Mouse (Mus musculus): ENCODE measurements at regions not wholly inside any gene's neighbourhood (a gene's known extent, or its start where the extent isn't known, plus 50 kb on each side); places are given as distances from the start of the nearest gene placed in this dataset.
"Not testable (repeated sequence)": the region's sequence is repeated elsewhere in the genome, so short reads cannot be mapped to it uniquely, and the experiment has no call there.

GRCm38 (mm10) chr14:52801705-52802104, 306.2 kb upstream of the Olfr1507 start:
- WGBS (ENCODE audit: insufficient replicate concordance) = 59% methylated on average over 2 of the region's 2 CpGs
- H3K9ac ChIP-seq (ENCODE audit: low read depth, low read length); H3K27me3 ChIP-seq (ENCODE audit: control insufficient read depth, insufficient read depth, low read depth, low read length); H3K4me2 ChIP-seq (ENCODE audit: low read depth, low read length); H3K9me3 ChIP-seq (replicated peaks; ENCODE audit: control insufficient read depth, low read length); H3K4me1 ChIP-seq (ENCODE audit: control insufficient read depth, low read depth, low read length); H3K4me3 ChIP-seq (ENCODE audit: low read depth, low read length); ATAC-seq (ENCODE audit: low read depth); H3K36me3 ChIP-seq (ENCODE audit: control insufficient read depth, insufficient read depth); H3K27ac ChIP-seq (ENCODE audit: low read length): not testable (repeated sequence)

- WGBS (ENCODE audit: insufficient replicate concordance) = 80% methylated on average over 5 of the region's 9 CpGs
- H3K27ac ChIP-seq (ENCODE audit: low read length); H3K9me3 ChIP-seq (replicated peaks; ENCODE audit: control insufficient read depth, low read length); H3K9ac ChIP-seq (ENCODE audit: low read depth, low read length); H3K4me1 ChIP-seq (ENCODE audit: control insufficient read depth, low read depth, low read length); H3K27me3 ChIP-seq (ENCODE audit: control insufficient read depth, insufficient read depth, low read depth, low read length); ATAC-seq (ENCODE audit: low read depth); H3K4me3 ChIP-seq (ENCODE audit: low read depth, low read length); H3K36me3 ChIP-seq (ENCODE audit: control insufficient read depth, insufficient read depth); H3K4me2 ChIP-seq (ENCODE audit: low read depth, low read length): not testable (repeated sequence)
Measured at GRCm38 (mm10) chr14:52792600-52792999, 297.1 kb upstream of the Olfr1507 start.

- H3K36me3 ChIP-seq (ENCODE audit: control insufficient read depth, insufficient read depth); H3K27me3 ChIP-seq (ENCODE audit: control insufficient read depth, insufficient read depth, low read depth, low read length); H3K4me3 ChIP-seq (ENCODE audit: low read depth, low read length); H3K27ac ChIP-seq (ENCODE audit: low read length); ATAC-seq (ENCODE audit: low read depth); H3K9ac ChIP-seq (ENCODE audit: low read depth, low read length); H3K4me2 ChIP-seq (ENCODE audit: low read depth, low read length); H3K9me3 ChIP-seq (replicated peaks; ENCODE audit: control insufficient read depth, low read length); H3K4me1 ChIP-seq (ENCODE audit: control insufficient read depth, low read depth, low read length): not testable (repeated sequence)
- 23% methylated on average over 6 of the region's 6 CpGs for WGBS (ENCODE audit: insufficient replicate concordance)
Measured at GRCm38 (mm10) chr14:52791828-52792227, 296.3 kb upstream of the Olfr1507 start.

- H3K9me3 ChIP-seq (replicated peaks; ENCODE audit: control insufficient read depth, low read length); H3K27ac ChIP-seq (ENCODE audit: low read length); H3K9ac ChIP-seq (ENCODE audit: low read depth, low read length); H3K4me2 ChIP-seq (ENCODE audit: low read depth, low read length); ATAC-seq (ENCODE audit: low read depth); H3K27me3 ChIP-seq (ENCODE audit: control insufficient read depth, insufficient read depth, low read depth, low read length); H3K4me3 ChIP-seq (ENCODE audit: low read depth, low read length); H3K4me1 ChIP-seq (ENCODE audit: control insufficient read depth, low read depth, low read length); H3K36me3 ChIP-seq (ENCODE audit: control insufficient read depth, insufficient read depth): not testable (repeated sequence)
- WGBS (ENCODE audit: insufficient replicate concordance) = 42% methylated on average over 4 of the region's 4 CpGs
Measured at GRCm38 (mm10) chr14:52782832-52783231, 287.3 kb upstream of the Olfr1507 start.

- not testable (repeated sequence) for H3K4me1 ChIP-seq (ENCODE audit: control insufficient read depth, low read depth, low read length); H3K9me3 ChIP-seq (replicated peaks; ENCODE audit: control insufficient read depth, low read length); H3K4me3 ChIP-seq (ENCODE audit: low read depth, low read length); H3K36me3 ChIP-seq (ENCODE audit: control insufficient read depth, insufficient read depth); H3K4me2 ChIP-seq (ENCODE audit: low read depth, low read length); ATAC-seq (ENCODE audit: low read depth); H3K27me3 ChIP-seq (ENCODE audit: control insufficient read depth, insufficient read depth, low read depth, low read length); H3K27ac ChIP-seq (ENCODE audit: low read length); H3K9ac ChIP-seq (ENCODE audit: low read depth, low read length)
- WGBS (ENCODE audit: insufficient replicate concordance) = 65% methylated on average over 2 of the region's 2 CpGs
Measured at GRCm38 (mm10) chr14:52775816-52776215, 280.3 kb upstream of the Olfr1507 start.

GRCm38 (mm10) chr14:52769450-52769849, 273.9 kb upstream of the Olfr1507 start:
- not testable (repeated sequence) for H3K36me3 ChIP-seq (ENCODE audit: control insufficient read depth, insufficient read depth); H3K27me3 ChIP-seq (ENCODE audit: control insufficient read depth, insufficient read depth, low read depth, low read length); H3K27ac ChIP-seq (ENCODE audit: low read length); H3K4me2 ChIP-seq (ENCODE audit: low read depth, low read length); H3K9ac ChIP-seq (ENCODE audit: low read depth, low read length); H3K4me3 ChIP-seq (ENCODE audit: low read depth, low read length); ATAC-seq (ENCODE audit: low read depth); H3K9me3 ChIP-seq (replicated peaks; ENCODE audit: control insufficient read depth, low read length); H3K4me1 ChIP-seq (ENCODE audit: control insufficient read depth, low read depth, low read length)
- no CpG with 5 or more reads among the region's 1 CpGs for WGBS (ENCODE audit: insufficient replicate concordance)

- H3K9me3 ChIP-seq (replicated peaks; ENCODE audit: control insufficient read depth, low read length); H3K4me1 ChIP-seq (ENCODE audit: control insufficient read depth, low read depth, low read length); H3K4me3 ChIP-seq (ENCODE audit: low read depth, low read length); H3K36me3 ChIP-seq (ENCODE audit: control insufficient read depth, insufficient read depth); ATAC-seq (ENCODE audit: low read depth); H3K4me2 ChIP-seq (ENCODE audit: low read depth, low read length); H3K9ac ChIP-seq (ENCODE audit: low read depth, low read length); H3K27me3 ChIP-seq (ENCODE audit: control insufficient read depth, insufficient read depth, low read depth, low read length); H3K27ac ChIP-seq (ENCODE audit: low read length): not testable (repeated sequence)
- 32% methylated on average over 1 of the region's 1 CpGs for WGBS (ENCODE audit: insufficient replicate concordance)
Measured at GRCm38 (mm10) chr14:52752159-52752558, 256.6 kb upstream of the Olfr1507 start.

- not testable (repeated sequence) for H3K36me3 ChIP-seq (ENCODE audit: control insufficient read depth, insufficient read depth); H3K4me2 ChIP-seq (ENCODE audit: low read depth, low read length); ATAC-seq (ENCODE audit: low read depth); H3K27me3 ChIP-seq (ENCODE audit: control insufficient read depth, insufficient read depth, low read depth, low read length); H3K4me1 ChIP-seq (ENCODE audit: control insufficient read depth, low read depth, low read length); H3K27ac ChIP-seq (ENCODE audit: low read length); H3K9ac ChIP-seq (ENCODE audit: low read depth, low read length); H3K4me3 ChIP-seq (ENCODE audit: low read depth, low read length); H3K9me3 ChIP-seq (replicated peaks; ENCODE audit: control insufficient read depth, low read length)
- WGBS (ENCODE audit: insufficient replicate concordance) = 15% methylated on average over 1 of the region's 3 CpGs
Measured at GRCm38 (mm10) chr14:52726680-52727079, 231.1 kb upstream of the Olfr1507 start.

- ATAC-seq (ENCODE audit: low read depth); H3K4me1 ChIP-seq (ENCODE audit: control insufficient read depth, low read depth, low read length): not testable (repeated sequence)
Measured at GRCm38 (mm10) chr14:52724988-52725387, 229.4 kb upstream of the Olfr1507 start.

GRCm38 (mm10) chr14:52720640-52721039, 225.1 kb upstream of the Olfr1507 start:
- no peaks in the 10 kb centered on the region for H3K9me3 ChIP-seq (replicated peaks; ENCODE audit: control insufficient read depth, low read length)
- no peak for ATAC-seq (ENCODE audit: low read depth)
- H3K4me3 ChIP-seq (ENCODE audit: low read depth, low read length) = no peak overlapping the region
- no peaks in the 10 kb centered on the region for H3K4me1 ChIP-seq (ENCODE audit: control insufficient read depth, low read depth, low read length)
- H3K27me3 ChIP-seq (ENCODE audit: control insufficient read depth, insufficient read depth, low read depth, low read length) = no peaks in the 10 kb centered on the region
- H3K4me2 ChIP-seq (ENCODE audit: low read depth, low read length) = no peak overlapping the region
- H3K27ac ChIP-seq (ENCODE audit: low read length) = no peak overlapping the region
- no peaks in the 10 kb centered on the region for H3K36me3 ChIP-seq (ENCODE audit: control insufficient read depth, insufficient read depth)
- no peak overlapping the region for H3K9ac ChIP-seq (ENCODE audit: low read depth, low read length)
- 63% methylated on average over 9 of the region's 9 CpGs for WGBS (ENCODE audit: insufficient replicate concordance)

More at GRCm38 (mm10) chr14:52724988-52725387, 229.4 kb upstream of the Olfr1507 start:
- H3K4me3 ChIP-seq (ENCODE audit: low read depth, low read length); H3K9ac ChIP-seq (ENCODE audit: low read depth, low read length); H3K36me3 ChIP-seq (ENCODE audit: control insufficient read depth, insufficient read depth); H3K4me2 ChIP-seq (ENCODE audit: low read depth, low read length); H3K27ac ChIP-seq (ENCODE audit: low read length); H3K27me3 ChIP-seq (ENCODE audit: control insufficient read depth, insufficient read depth, low read depth, low read length); H3K9me3 ChIP-seq (replicated peaks; ENCODE audit: control insufficient read depth, low read length): not testable (repeated sequence)
- 80% methylated on average over 1 of the region's 1 CpGs for WGBS (ENCODE audit: insufficient replicate concordance)
